Mouse (Mus musculus) neural tube, embryonic 13.5 days (tissue): ENCODE data around the gene Spsb3. TPM values are rescaled to one million over a fixed set of nuclear protein-coding genes. Genes with fewer than 3 reads are reported as not detected.

Experiments used
- ATAC-seq: fragments of 200-750 bp; cut with Nextera tagmentation; 2 replicates; pipeline ENCODE4 v1.8.0; 2017; ENCODE audit warnings: low read depth, mild to moderate bottlenecking, moderate TSS enrichment, moderate library complexity
- H3K27ac ChIP-seq: fragments of 300-500 bp; sonication (generic); replicated peaks from 2 replicates; pipeline ENCODE4 v1.5.1; 2015; ENCODE audit warnings: moderate library complexity, mild to moderate bottlenecking, inconsistent platforms
- H3K27me3 ChIP-seq: fragments of 300-500 bp; sonication (generic); 2 replicates; pipeline ENCODE4 v1.6.1; 2015; ENCODE audit warnings: mild to moderate bottlenecking, inconsistent platforms
- H3K36me3 ChIP-seq: fragments of 300-500 bp; sonication (generic); 2 replicates; pipeline ENCODE4 v1.6.1; 2015; ENCODE audit warnings: mild to moderate bottlenecking, inconsistent platforms
- H3K4me1 ChIP-seq: fragments of 300-500 bp; sonication (generic); replicated peaks from 2 replicates; pipeline ENCODE4 v1.6.1; 2015; ENCODE audit warnings: inconsistent platforms
- H3K4me2 ChIP-seq: fragments of 300-500 bp; sonication (generic); 2 replicates; pipeline ENCODE4 v1.6.1; 2015; ENCODE audit warnings: inconsistent platforms, mild to moderate bottlenecking, moderate library complexity
- H3K4me3 ChIP-seq: fragments of 300-500 bp; sonication (generic); 2 replicates; pipeline ENCODE4 v1.5.1; 2015; ENCODE audit warnings: mild to moderate bottlenecking, inconsistent platforms
- H3K9ac ChIP-seq: fragments of 300-500 bp; sonication (generic); 2 replicates; pipeline ENCODE4 v1.6.1; 2015; ENCODE audit warnings: moderate library complexity, mild to moderate bottlenecking, inconsistent platforms
- H3K9me3 ChIP-seq: fragments of 300-500 bp; sonication (generic); 2 replicates; pipeline ENCODE4 v1.6.1; 2016; ENCODE audit warnings: inconsistent platforms
- WGBS: fragments of 180-500 bp; shearing (Covaris S2); methylation state at CpG from one replicate; pipeline ENCODE4 v1.1.7; 2015; 5-methylcytosine and 5-hydroxymethylcytosine counted together
- polyA plus RNA-seq: library from polyadenylated mRNA; unstranded; fragments of >200 nt; fragmentation: Nextera tagmentation; extraction: Ambion mirVana; gene quantifications from 2 replicates; pipeline ENCODE4 v1.2.1, GENCODE M21; 2015

Spsb3 gene
- polyA plus RNA-seq, 1 experiment from 2014 or later: 74.2 TPM

DNA sequence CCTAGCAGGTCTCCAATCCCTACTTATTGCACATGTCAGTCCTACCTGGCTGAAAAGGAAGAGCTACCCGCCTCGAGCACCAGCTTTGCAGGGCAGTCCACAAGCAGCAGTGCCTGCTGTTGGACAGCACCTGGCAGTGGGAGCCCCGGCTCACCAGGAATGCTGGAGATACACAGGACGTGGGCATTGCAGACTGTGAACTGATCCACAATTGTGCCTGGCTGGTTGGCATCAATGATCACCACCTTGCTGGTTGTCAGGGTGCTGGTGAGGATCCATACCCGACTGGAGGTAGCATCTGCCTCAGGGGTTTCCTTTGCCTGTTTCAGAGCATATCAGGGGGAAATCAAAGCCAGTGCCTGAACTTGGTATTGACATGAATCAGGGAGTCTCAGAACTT is 15.7 kb downstream of the Spsb3 start:
- peaks cover 100% of the 10 kb centered on the region for H3K36me3 ChIP-seq
- H3K9ac ChIP-seq: no peak overlapping the region
- no peaks in the 10 kb centered on the region for H3K9me3 ChIP-seq
- WGBS: 95% methylated on average over 5 of the region's 5 CpGs
- H3K4me1 ChIP-seq: peaks cover 15% of the 10 kb centered on the region
- H3K27me3 ChIP-seq: no peaks in the 10 kb centered on the region
- H3K4me2 ChIP-seq: no peak overlapping the region
- no peak overlapping the region for H3K4me3 ChIP-seq
- no peak for ATAC-seq
- H3K27ac ChIP-seq: no peak overlapping the region

DNA sequence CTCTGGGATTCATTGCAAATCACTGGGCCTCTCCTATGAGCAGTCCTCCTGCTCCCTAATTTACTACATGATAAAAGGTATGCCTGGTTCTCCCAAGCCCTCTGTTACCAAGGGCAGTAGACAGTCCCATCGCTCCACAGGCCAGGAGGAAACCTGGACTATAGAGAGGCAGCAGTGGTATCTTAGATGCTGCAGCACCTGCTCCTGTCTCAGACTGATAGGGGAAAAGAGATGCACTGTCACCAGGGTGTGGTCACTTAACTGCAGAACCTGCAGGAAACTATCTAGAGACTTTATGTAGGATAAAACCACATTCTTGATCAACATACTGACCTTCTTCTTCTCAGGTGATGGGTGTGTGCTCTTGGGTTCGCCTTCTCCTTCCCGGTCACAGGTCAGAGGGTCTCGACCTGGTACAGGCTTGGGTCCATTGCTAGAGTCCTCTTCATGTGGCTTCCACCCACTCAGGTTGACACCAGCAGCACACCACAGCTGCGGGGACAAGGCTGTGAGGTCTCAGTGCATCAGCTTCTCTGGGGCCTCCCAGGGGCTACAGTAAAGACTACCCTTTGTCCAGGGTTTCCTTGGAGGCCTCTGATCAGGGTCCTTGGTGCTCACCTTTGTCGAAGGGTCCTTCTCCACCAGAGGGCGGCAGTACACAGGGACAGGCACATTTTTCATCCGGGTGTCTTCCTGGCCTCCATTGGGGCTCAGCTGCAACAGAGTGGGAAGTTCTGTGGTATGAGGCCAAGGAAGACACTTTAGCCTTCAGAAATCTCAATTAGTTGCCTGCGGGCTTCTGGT is 16.4 kb downstream of the Spsb3 start:
- Histone ChIP-seq H3K27me3 (no peaks in the 10 kb centered on the region), H3K36me3 (peaks cover 100% of the 10 kb centered on the region), H3K9me3 (no peaks in the 10 kb centered on the region), H3K4me1 (peaks cover 8% of the 10 kb centered on the region), H3K4me2 (no peak overlapping the region), H3K4me3 (no peak overlapping the region), H3K27ac (no peak overlapping the region), H3K9ac (no peak overlapping the region)
- 69% methylated on average over 9 of the region's 9 CpGs for WGBS
- no peak for ATAC-seq

DNA sequence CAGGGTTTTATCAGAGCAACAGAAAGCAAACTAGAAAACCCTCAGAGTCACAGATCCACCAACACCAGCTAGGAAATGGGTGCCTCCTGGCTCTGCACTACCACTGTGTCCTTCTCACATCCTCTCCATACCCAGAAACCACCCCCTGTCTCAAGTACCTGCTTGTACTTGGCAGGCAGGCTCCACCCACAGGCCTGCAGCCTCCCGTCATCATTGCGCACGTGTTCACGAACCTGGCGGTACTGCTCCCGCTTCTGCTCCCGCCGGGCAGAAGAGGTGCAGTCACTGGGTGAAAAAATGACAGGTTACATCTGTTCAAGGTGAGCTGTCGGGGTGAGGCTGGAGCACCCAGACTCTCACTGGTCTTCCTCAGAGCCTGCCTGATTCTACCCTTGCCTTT is 17.3 kb downstream of the Spsb3 start:
- Histone ChIP-seq H3K36me3 (peaks cover 100% of the 10 kb centered on the region), H3K4me3 (no peak overlapping the region), H3K9me3 (no peaks in the 10 kb centered on the region), H3K27ac (no peak overlapping the region), H3K27me3 (no peaks in the 10 kb centered on the region), H3K4me1 (no peaks in the 10 kb centered on the region), H3K9ac (no peak overlapping the region), H3K4me2 (no peak overlapping the region)
- ATAC-seq: no peak
- WGBS: 97% methylated on average over 9 of the region's 9 CpGs

DNA sequence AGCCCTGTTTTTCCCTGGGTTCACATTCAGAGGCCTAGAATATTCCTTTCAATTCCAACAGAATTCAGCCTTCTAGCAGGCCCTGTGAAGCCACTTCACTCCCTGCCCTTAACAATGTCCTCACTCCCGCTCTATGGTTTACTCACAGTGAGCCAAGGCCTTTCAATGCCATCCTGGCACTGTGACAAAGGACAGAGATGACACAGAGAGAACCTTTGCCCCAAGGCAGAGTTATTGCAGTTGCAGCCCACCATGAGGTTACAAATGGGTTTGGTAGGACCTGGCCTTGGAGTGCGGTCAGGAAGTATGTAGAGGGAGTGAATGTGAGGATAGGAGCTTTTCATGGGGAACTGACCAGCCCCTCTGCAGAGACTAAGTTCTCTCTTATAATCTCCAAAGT is 21.1 kb downstream of the Spsb3 start:
- Histone ChIP-seq H3K4me1 (no peaks in the 10 kb centered on the region), H3K27ac (no peak overlapping the region), H3K4me2 (no peak overlapping the region), H3K9me3 (no peaks in the 10 kb centered on the region), H3K36me3 (peaks cover 100% of the 10 kb centered on the region), H3K4me3 (no peak overlapping the region), H3K9ac (no peak overlapping the region), H3K27me3 (no peaks in the 10 kb centered on the region)
- 96% methylated on average over 2 of the region's 2 CpGs for WGBS
- ATAC-seq: no peak

DNA sequence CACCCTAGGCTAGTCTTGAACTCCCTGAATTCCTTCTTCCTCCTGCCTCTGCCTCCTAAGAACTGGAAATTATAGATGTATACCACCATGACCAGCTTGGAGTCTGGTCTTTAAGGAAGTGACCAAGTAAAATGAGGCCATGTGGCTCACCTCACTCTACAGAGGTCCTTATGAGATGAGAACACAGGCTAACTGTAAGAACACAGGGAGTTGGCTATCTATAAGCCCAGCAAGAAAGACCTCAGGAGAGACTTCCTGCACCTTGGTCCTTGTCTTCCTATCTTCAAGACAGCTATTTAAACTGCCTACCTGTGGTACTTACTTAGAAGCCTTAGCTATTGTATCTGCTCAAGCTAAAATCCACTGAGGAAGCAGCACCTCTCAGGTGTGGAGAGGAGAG is 27.5 kb downstream of the Spsb3 start:
- Histone ChIP-seq H3K27ac (no peak overlapping the region), H3K9me3 (no peaks in the 10 kb centered on the region), H3K9ac (no peak overlapping the region), H3K4me2 (no peak overlapping the region), H3K36me3 (peaks cover 98% of the 10 kb centered on the region), H3K4me1 (no peaks in the 10 kb centered on the region), H3K4me3 (no peak overlapping the region), H3K27me3 (no peaks in the 10 kb centered on the region)
- ATAC-seq: no peak

DNA sequence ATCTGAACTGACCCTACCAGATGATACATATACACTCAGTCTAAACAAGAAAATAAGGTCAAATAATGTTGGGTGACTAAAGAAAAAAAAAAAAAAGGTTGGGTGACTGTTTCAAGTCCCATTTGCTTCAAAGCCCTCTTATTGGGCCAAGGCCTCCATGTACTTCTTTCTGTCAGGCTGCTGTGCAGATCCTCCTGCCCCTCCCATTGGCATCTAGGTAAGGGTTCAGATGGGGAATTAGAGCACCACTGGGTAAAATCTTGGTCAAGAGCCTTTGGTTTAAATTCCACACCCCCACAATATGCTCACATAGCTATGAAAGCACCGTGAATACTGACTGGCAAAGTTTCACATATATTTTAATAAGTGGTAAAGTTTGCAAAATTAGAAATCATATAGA is 36.8 kb downstream of the Spsb3 start:
- Histone ChIP-seq H3K27ac (no peak overlapping the region), H3K4me1 (no peaks in the 10 kb centered on the region), H3K4me2 (no peak overlapping the region), H3K27me3 (no peaks in the 10 kb centered on the region), H3K9ac (no peak overlapping the region), H3K9me3 (no peaks in the 10 kb centered on the region), H3K36me3 (peaks cover 96% of the 10 kb centered on the region), H3K4me3 (no peak overlapping the region)
- WGBS: 94% methylated on average over 1 of the region's 1 CpGs
- ATAC-seq: no peak

DNA sequence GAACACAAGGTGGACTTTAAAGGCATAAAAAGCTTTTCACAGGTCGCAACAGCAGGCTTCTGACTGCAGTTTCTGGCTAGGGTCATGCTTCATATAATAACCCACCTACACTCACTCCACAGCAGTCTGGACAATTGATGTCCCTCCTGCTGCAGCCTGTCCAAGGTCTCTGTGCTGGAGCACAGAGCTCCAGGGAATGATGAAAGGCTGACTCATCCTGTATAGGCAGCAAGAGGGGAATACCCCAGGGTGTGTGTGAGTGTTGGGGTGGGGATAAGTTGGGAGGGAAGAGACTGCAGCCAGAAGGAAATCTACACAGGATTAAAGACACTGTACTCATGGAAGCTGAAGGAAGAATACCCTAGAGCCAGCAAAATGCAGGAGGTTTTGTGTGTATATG is 43.1 kb downstream of the Spsb3 start:
- no peak for ATAC-seq
- H3K4me1 ChIP-seq: peaks cover 17% of the 10 kb centered on the region
- no peak overlapping the region for H3K4me2 ChIP-seq
- H3K9me3 ChIP-seq: no peaks in the 10 kb centered on the region
- 94% methylated on average over 1 of the region's 1 CpGs for WGBS
- H3K4me3 ChIP-seq: no peak overlapping the region
- H3K9ac ChIP-seq: no peak overlapping the region
- H3K27me3 ChIP-seq: no peaks in the 10 kb centered on the region
- H3K36me3 ChIP-seq: peaks cover 54% of the 10 kb centered on the region
- no peak overlapping the region for H3K27ac ChIP-seq

DNA sequence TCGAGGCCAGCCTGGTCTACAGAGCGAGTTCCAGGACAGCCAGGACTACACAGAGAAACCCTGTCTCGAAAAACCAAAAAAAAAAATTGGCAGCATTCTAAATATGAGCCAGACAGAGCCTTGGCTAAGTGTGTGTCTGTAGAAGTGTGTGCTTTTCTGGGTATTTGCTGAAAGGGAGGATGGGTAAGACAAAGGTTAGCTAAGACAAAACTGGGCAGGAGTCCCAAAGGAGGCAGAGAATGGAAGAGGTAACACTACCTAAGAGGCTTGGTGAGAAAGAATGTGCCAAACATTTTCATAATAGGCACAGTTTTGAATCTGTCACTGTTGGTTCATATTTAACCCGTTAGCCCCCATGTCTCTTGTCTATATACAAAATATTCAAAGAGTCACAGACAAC is 46.0 kb downstream of the Spsb3 start:
- Histone ChIP-seq H3K4me2 (no peak overlapping the region), H3K36me3 (peaks cover 25% of the 10 kb centered on the region), H3K27me3 (no peaks in the 10 kb centered on the region), H3K9ac (no peak overlapping the region), H3K27ac (no peak overlapping the region), H3K9me3 (no peaks in the 10 kb centered on the region), H3K4me3 (no peak overlapping the region), H3K4me1 (peaks cover 34% of the 10 kb centered on the region)
- 97% methylated on average over 4 of the region's 4 CpGs for WGBS
- no peak for ATAC-seq

DNA sequence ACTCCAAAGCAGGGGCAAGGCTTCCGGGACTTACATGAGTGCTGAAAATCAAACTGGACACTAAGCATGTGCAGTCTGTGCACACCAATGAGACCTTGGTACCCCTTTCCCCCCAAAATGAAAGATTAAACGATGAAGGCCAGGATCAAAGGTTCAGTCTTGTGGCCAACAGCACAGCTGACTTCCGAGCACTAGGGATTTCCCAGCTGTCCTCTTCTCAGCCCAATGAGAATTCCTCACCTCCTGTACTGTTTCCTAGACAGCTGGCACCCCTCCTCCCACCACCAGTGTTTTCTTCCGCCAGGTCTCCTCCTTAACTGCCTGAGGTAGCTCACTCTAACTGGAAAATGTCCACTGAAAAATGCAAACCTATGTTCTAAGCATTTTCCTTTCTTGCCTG is 46.7 kb downstream of the Spsb3 start:
- no peak for ATAC-seq
- Histone ChIP-seq H3K4me2 (no peak overlapping the region), H3K27me3 (no peaks in the 10 kb centered on the region), H3K9ac (peak overlapping the region; percentile 48; the same call in 1 of the 2 replicates), H3K36me3 (peaks cover 20% of the 10 kb centered on the region), H3K9me3 (no peaks in the 10 kb centered on the region), H3K4me3 (no peak overlapping the region), H3K4me1 (peaks cover 34% of the 10 kb centered on the region), H3K27ac (no peak overlapping the region)
- 75% methylated on average over 4 of the region's 4 CpGs for WGBS

DNA sequence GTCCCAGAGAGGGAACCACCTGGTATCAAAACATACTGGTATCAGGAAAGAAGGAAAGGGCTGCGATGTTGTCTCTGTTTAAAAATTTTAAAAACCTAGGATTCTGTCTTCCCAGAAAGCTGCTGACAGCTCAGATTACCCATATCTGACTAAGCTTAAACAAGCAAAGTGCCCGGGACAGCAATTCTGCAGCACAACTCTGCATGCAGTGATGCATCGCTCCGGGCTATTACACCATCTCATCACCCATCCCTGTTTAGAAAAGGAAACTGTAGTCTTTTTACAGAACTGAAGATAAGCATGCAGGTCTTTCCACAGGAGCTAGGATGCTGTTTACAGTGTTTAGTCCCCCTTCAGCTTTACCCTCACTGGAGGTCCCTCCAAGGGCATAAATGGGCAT is 48.5 kb downstream of the Spsb3 start:
- H3K9me3 ChIP-seq: no peaks in the 10 kb centered on the region
- H3K27me3 ChIP-seq: no peaks in the 10 kb centered on the region
- H3K4me1 ChIP-seq: peaks cover 34% of the 10 kb centered on the region
- WGBS: 89% methylated on average over 4 of the region's 4 CpGs
- H3K27ac ChIP-seq: no peak overlapping the region
- peak overlapping the region; percentile 98 for H3K9ac ChIP-seq
- peak overlapping the region; percentile 93 for H3K4me2 ChIP-seq
- ATAC-seq: no peak
- H3K36me3 ChIP-seq: peaks cover 20% of the 10 kb centered on the region
- peak overlapping the region; percentile 80 for H3K4me3 ChIP-seq

DNA sequence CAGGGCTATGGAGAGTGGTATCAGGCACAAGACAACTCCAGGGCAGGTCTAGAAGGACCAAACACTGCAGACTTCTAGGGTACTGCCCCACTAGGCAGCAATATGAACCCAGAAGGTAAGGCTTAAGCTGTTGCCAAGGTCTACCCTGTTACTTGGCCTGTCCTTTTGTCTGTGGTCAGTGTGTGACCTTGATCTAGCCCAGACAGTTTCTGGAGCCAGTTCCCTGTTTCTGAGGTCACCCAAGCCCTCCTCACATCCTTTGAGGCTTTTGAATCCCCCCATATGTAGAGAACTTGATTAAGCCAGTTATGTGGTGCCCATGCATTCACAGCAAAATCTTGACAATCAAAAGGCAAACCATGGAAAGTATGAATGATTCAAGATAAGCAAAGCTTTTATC is 49.2 kb downstream of the Spsb3 start:
- Histone ChIP-seq H3K4me2 (peak overlapping the region; percentile 93), H3K9ac (peak overlapping the region; percentile 98), H3K36me3 (peaks cover 20% of the 10 kb centered on the region), H3K9me3 (no peaks in the 10 kb centered on the region), H3K27me3 (no peaks in the 10 kb centered on the region), H3K27ac (no peak overlapping the region; the same call in 1 of the 2 replicates), H3K4me1 (peaks cover 34% of the 10 kb centered on the region), H3K4me3 (peak overlapping the region; percentile 80)
- no peak for ATAC-seq

DNA sequence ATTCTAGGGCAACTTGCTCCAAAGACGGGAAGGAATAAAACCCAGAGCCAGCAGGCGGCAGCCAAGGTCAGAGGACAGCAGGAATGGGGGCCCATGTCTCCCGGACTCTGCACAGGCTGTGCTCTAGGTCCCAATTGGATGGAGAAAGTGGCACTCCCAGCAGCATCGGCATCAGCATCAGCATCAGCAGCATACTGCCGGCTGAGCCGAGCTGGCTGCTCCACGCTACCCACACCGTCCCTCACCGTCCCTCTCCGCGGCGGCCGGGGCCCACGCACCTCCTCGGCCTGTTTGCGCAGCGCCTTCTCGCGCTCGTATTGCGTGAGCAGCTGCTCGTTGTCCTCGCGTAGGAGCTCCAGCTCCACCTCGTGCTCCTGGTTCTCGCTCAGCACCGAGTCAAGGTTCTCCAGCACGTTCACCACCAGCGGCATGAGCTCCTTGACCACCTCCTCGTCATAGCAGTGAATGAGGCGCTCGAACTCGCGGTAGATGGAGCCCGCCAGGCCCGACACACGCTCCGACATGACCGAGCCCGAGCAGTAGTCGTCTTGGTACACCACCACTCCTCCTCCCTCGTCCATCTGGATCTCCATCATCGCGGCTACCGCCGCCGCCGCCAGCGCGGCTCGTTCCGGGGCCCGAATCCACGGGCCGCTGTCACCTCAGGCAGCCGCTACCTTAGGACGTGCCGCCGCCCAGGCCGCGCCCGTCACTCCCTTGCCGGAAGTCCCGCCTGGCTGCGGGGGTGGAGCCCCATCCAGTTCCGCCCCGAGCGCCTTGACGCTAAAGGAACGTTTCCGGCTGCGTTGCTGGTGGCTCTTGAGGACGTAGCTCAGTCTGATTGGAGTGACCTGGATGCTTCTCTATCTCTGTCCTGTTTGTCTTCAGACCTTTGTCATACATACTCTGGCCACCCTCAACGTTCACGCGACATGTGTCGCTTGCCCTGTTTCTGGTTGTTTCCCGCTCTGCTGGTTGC is 50.1 kb downstream of the Spsb3 start, which contains the start of gene Mapk8ip3:
TSS of gene Mapk8ip3 (minus strand) at position 719 of the 979 bp plus-strand sequence.
- peak within 1 kb of the TSS; percentile 98 for H3K9ac ChIP-seq
- H3K27ac ChIP-seq: peak within 1 kb of the TSS; percentile 84
- H3K4me2 ChIP-seq: peak within 1 kb of the TSS; percentile 93
- ATAC-seq: peak; percentile 99
- H3K36me3 ChIP-seq: peaks cover 18% of the 10 kb centered on the region
- under 1% methylated on average over 78 of the region's 78 CpGs for WGBS
- peak within 1 kb of the TSS; percentile 80 for H3K4me3 ChIP-seq
- peaks cover 34% of the 10 kb centered on the region for H3K4me1 ChIP-seq
- H3K27me3 ChIP-seq: no peaks in the 10 kb centered on the region
- no peaks in the 10 kb centered on the region for H3K9me3 ChIP-seq
